Mouse (Mus musculus): Measurements from ENCODE around the gene Gm13090. TPM values are rescaled to one million over a fixed set of nuclear protein-coding genes. Genes with fewer than 3 reads are reported as not detected.

Gm13090 gene
- polyA plus RNA-seq, 1 experiment from 2014 or later = not detected

DNA sequence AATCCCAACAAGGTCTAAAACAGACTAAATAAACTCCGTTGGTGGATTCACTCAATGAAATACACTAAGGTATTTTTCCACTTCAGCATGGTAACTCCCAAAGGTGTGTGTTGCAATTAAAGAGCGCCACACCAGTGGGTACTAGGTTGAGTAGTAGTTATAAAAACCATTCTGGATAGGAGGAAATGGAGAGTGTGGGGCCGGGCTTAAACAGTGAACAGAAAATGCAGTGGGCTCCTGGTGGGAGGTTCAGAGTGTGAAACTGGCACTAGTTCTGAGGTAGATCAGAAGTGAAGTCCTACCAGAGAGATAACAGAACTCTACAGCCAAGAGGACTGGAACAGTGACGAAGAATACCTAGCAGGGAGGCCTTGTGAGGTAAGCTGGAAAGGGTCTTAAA lies 30.7 kb upstream of the Gm13090 start:
- H3K27me3 ChIP-seq (replicated peaks; ENCODE audit: control insufficient read depth, insufficient read depth, low read length) = no peaks in the 10 kb centered on the region
- H3K4me3 ChIP-seq (ENCODE audit: low read depth, low read length) = no peak overlapping the region
- DNase-seq (ENCODE audit: low spot score) = no peak
- no peak overlapping the region for H3K9ac ChIP-seq (ENCODE audit: low read depth, low read length)
- H3K4me2 ChIP-seq = peak overlapping the region; percentile 86
- no peak overlapping the region for H3K27ac ChIP-seq (ENCODE audit: low read depth, low read length)
- WGBS = 77% methylated on average over 4 of the region's 4 CpGs
- no peak for ATAC-seq (replicated peaks; ENCODE audit: low FRiP score)
- no peaks in the 10 kb centered on the region; the same call in 1 of the 2 replicates for H3K9me3 ChIP-seq (ENCODE audit: control insufficient read depth, low read length)
- peaks cover 8% of the 10 kb centered on the region for H3K4me1 ChIP-seq (replicated peaks; ENCODE audit: control insufficient read depth, insufficient read depth, low read length)
- H3K36me3 ChIP-seq (ENCODE audit: control insufficient read depth, insufficient read depth, low read length) = peaks cover 4% of the 10 kb centered on the region; the same call in 1 of the 2 replicates

DNA sequence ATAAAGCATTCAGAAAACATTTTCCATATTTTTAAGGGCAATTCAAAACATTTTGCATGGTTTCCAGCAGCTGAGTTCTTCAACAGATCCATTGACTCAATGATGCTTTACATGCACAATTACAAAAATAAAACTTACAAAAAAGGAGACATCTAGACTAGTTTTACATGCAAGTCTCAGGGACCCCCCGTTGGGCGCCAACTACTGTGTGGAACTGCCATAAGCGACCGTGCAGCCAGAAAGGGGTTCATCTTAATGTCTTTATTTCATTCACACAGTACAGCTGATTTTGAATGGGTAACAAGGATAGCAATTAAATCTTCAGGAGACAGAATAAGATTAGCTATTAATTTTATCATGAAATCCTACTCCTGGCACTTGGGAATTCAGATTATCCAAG lies 29.8 kb upstream of the Gm13090 start:
- Histone ChIP-seq H3K27me3 (replicated peaks; ENCODE audit: control insufficient read depth, insufficient read depth, low read length) (no peaks in the 10 kb centered on the region), H3K36me3 (ENCODE audit: control insufficient read depth, insufficient read depth, low read length) (peaks cover 4% of the 10 kb centered on the region; the same call in 1 of the 2 replicates), H3K4me2 (no peak overlapping the region), H3K4me3 (ENCODE audit: low read depth, low read length) (no peak overlapping the region), H3K4me1 (replicated peaks; ENCODE audit: control insufficient read depth, insufficient read depth, low read length) (peaks cover 8% of the 10 kb centered on the region), H3K9me3 (ENCODE audit: control insufficient read depth, low read length) (no peaks in the 10 kb centered on the region; the same call in 1 of the 2 replicates), H3K27ac (ENCODE audit: low read depth, low read length) (no peak overlapping the region), H3K9ac (ENCODE audit: low read depth, low read length) (no peak overlapping the region)
- DNase-seq (ENCODE audit: low spot score) (no peak), ATAC-seq (replicated peaks; ENCODE audit: low FRiP score) (no peak)
- 94% methylated on average over 4 of the region's 4 CpGs for WGBS

DNA sequence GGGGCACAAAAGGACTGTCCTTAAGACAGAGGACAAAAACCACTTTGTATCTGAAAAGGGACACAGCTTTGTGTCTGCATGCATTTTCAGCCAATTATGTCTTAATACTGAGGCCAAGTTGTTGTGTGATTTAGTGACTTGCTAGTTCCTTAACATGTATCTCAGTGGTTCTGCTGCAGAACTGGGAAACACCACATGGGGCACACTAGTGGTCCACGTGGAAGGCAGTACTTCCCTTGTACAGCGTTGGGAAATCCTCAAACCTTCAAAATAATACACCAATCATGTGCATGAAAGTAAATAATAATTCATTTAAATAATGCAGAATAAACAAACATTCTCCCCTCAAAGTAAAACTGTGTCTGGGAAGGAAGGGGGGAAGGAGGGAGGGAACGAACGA lies 20.6 kb upstream of the Gm13090 start:
- H3K36me3 ChIP-seq (ENCODE audit: control insufficient read depth, insufficient read depth, low read length) = no peaks in the 10 kb centered on the region
- ATAC-seq (replicated peaks; ENCODE audit: low FRiP score) = no peak
- no peak overlapping the region for H3K4me3 ChIP-seq (ENCODE audit: low read depth, low read length)
- H3K9ac ChIP-seq (ENCODE audit: low read depth, low read length) = no peak overlapping the region
- H3K27me3 ChIP-seq (replicated peaks; ENCODE audit: control insufficient read depth, insufficient read depth, low read length) = no peaks in the 10 kb centered on the region
- no peak overlapping the region for H3K27ac ChIP-seq (ENCODE audit: low read depth, low read length)
- no peaks in the 10 kb centered on the region for H3K4me1 ChIP-seq (replicated peaks; ENCODE audit: control insufficient read depth, insufficient read depth, low read length)
- no peak for DNase-seq (ENCODE audit: low spot score)
- no peak overlapping the region for H3K4me2 ChIP-seq
- H3K9me3 ChIP-seq (ENCODE audit: control insufficient read depth, low read length) = no peaks in the 10 kb centered on the region
- 59% methylated on average over 4 of the region's 4 CpGs for WGBS

DNA sequence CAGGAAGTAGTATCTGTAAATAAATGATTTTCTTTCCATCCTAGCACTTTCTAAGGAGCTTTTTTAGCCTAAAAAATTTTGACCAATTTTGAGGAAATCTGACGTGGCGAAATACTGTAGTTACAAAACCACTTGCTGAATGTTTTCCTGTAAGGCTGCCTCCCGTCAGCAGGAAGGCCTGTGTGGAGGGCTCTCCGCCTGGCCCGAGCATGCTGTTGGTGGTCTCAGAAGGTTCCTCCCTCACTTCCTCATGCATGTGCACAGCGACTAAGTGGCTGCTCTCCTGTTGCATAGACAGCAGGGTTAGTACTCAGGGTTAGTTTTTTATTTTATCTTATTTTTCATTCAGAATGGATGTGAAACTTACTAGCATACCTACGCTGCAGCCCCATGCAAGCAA lies 18.4 kb upstream of the Gm13090 start:
- H3K36me3 ChIP-seq (ENCODE audit: control insufficient read depth, insufficient read depth, low read length) = no peaks in the 10 kb centered on the region
- no peak overlapping the region for H3K4me2 ChIP-seq
- DNase-seq (ENCODE audit: low spot score) = no peak
- ATAC-seq (replicated peaks; ENCODE audit: low FRiP score) = no peak
- no peak overlapping the region for H3K27ac ChIP-seq (ENCODE audit: low read depth, low read length)
- no peaks in the 10 kb centered on the region for H3K27me3 ChIP-seq (replicated peaks; ENCODE audit: control insufficient read depth, insufficient read depth, low read length)
- no peaks in the 10 kb centered on the region for H3K9me3 ChIP-seq (ENCODE audit: control insufficient read depth, low read length)
- WGBS = 57% methylated on average over 7 of the region's 7 CpGs
- H3K9ac ChIP-seq (ENCODE audit: low read depth, low read length) = no peak overlapping the region
- H3K4me3 ChIP-seq (ENCODE audit: low read depth, low read length) = no peak overlapping the region
- H3K4me1 ChIP-seq (replicated peaks; ENCODE audit: control insufficient read depth, insufficient read depth, low read length) = no peaks in the 10 kb centered on the region

DNA sequence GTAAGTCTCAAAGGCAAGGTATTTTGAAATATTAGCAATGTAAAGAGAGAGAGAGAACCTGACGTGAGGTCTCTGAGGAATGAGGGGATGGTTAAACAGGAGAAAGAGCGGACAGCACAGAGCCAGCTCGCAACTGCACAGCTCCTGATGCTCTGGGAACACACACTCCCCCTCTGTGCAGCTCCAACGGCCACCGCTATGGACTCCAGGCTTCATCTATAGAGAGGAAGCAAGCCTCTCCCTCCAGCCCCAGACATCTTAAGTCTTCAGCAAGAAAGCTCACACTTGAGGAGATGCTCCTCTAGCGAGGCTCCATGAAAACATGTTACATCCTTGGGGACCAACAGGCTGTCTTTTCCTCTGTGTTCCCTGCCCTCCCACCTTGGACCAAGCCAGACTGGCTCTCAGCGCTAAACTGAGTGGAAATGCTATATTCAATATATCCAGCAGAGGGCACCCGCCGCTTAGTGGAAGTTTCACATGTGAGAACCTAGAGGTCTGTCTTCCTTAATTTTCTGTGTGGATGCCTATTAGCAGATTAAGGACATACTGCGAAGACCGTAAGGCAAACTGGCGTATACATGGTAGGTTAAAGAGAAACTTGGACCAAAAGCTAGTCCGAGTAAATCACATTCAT lies 16.1 kb upstream of the Gm13090 start:
- no peak overlapping the region for H3K4me2 ChIP-seq
- ATAC-seq (replicated peaks; ENCODE audit: low FRiP score) = no peak
- no peaks in the 10 kb centered on the region for H3K4me1 ChIP-seq (replicated peaks; ENCODE audit: control insufficient read depth, insufficient read depth, low read length)
- no peak overlapping the region for H3K9ac ChIP-seq (ENCODE audit: low read depth, low read length)
- 49% methylated on average over 13 of the region's 13 CpGs for WGBS
- no peak overlapping the region for H3K4me3 ChIP-seq (ENCODE audit: low read depth, low read length)
- H3K9me3 ChIP-seq (ENCODE audit: control insufficient read depth, low read length) = no peaks in the 10 kb centered on the region
- no peak overlapping the region for H3K27ac ChIP-seq (ENCODE audit: low read depth, low read length)
- H3K27me3 ChIP-seq (replicated peaks; ENCODE audit: control insufficient read depth, insufficient read depth, low read length) = no peaks in the 10 kb centered on the region
- peak; percentile 64 for DNase-seq (ENCODE audit: low spot score)
- no peaks in the 10 kb centered on the region for H3K36me3 ChIP-seq (ENCODE audit: control insufficient read depth, insufficient read depth, low read length)

DNA sequence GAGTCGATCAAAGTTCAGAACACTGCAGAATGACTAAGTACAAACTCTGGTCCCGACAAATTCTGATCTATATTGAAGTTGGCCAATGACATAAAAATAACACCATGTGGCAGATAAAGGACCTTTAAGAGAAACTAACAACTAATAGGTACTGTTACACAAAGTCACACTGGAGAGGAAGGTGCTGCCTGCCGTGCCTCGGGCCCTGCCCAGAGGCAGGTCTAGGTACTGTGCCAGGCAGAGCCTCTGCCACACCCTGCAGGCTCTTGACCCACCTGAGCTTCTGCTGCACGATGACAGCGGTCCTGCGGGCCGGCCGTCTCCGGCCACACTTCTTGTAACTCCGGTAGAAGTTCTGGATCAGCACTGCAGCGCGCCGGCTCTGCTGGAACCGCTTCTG lies 14.6 kb upstream of the Gm13090 start:
- no peaks in the 10 kb centered on the region for H3K36me3 ChIP-seq (ENCODE audit: control insufficient read depth, insufficient read depth, low read length)

DNA sequence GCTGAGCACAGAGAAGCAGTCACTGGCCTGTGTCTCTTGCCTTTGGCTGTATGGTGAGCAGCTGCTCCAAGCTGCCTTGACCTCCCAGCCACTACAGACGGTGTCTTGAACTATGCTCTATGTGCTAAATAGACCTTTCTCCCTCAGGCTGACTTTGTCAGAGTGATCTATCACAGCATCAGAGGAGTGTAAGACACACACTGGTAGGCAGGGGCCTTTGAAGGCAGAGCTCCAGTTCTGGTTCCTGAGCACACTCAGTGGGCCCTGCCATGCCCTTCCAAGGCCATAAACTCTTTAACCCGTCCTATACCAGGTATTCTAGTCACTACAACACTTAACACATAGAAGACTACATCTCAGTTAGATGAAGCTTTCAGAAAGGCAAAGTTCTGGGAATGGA lies 8.0 kb upstream of the Gm13090 start:
- ATAC-seq (replicated peaks; ENCODE audit: low FRiP score) (no peak), DNase-seq (ENCODE audit: low spot score) (no peak)
- Histone ChIP-seq H3K9me3 (ENCODE audit: control insufficient read depth, low read length) (no peaks in the 10 kb centered on the region), H3K27me3 (replicated peaks; ENCODE audit: control insufficient read depth, insufficient read depth, low read length) (no peaks in the 10 kb centered on the region), H3K4me2 (no peak overlapping the region), H3K36me3 (ENCODE audit: control insufficient read depth, insufficient read depth, low read length) (no peaks in the 10 kb centered on the region; the same call in 1 of the 2 replicates), H3K9ac (ENCODE audit: low read depth, low read length) (no peak overlapping the region), H3K27ac (ENCODE audit: low read depth, low read length) (no peak overlapping the region), H3K4me3 (ENCODE audit: low read depth, low read length) (no peak overlapping the region), H3K4me1 (replicated peaks; ENCODE audit: control insufficient read depth, insufficient read depth, low read length) (no peaks in the 10 kb centered on the region)
- 80% methylated on average over 2 of the region's 2 CpGs for WGBS

More for the DNA sequence above, 14.6 kb upstream of the Gm13090 start:
- H3K27ac ChIP-seq (ENCODE audit: low read depth, low read length) = no peak overlapping the region
- H3K9ac ChIP-seq (ENCODE audit: low read depth, low read length) = no peak overlapping the region
- WGBS = 94% methylated on average over 15 of the region's 15 CpGs
- no peak for ATAC-seq (replicated peaks; ENCODE audit: low FRiP score)
- H3K4me1 ChIP-seq (replicated peaks; ENCODE audit: control insufficient read depth, insufficient read depth, low read length) = no peaks in the 10 kb centered on the region
- no peaks in the 10 kb centered on the region for H3K9me3 ChIP-seq (ENCODE audit: control insufficient read depth, low read length)
- H3K27me3 ChIP-seq (replicated peaks; ENCODE audit: control insufficient read depth, insufficient read depth, low read length) = no peaks in the 10 kb centered on the region
- no peak overlapping the region for H3K4me3 ChIP-seq (ENCODE audit: low read depth, low read length)
- DNase-seq (ENCODE audit: low spot score) = no peak
- H3K4me2 ChIP-seq = no peak overlapping the region

DNA sequence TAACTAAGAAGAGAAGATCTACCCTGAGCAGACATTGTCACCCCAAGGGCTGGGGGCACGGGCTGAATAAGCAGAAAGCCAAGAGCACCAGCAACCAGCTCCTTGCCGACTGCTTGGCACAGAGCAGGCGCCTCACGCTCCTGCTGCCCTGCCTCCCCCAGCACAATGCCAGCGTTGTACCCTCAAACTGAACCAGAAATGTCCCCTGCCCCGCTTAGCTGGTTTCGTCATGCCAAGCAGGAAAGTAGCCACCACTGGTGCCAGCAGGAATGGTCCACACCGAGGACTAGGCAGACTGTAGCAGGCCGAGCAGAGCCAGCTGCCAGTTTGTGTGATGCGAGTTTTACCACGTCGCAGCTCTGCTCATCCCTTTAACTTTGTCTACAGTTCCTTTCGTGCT lies 7.4 kb upstream of the Gm13090 start:
- Histone ChIP-seq H3K9me3 (ENCODE audit: control insufficient read depth, low read length) (no peaks in the 10 kb centered on the region), H3K36me3 (ENCODE audit: control insufficient read depth, insufficient read depth, low read length) (no peaks in the 10 kb centered on the region; the same call in 1 of the 2 replicates)

DNA sequence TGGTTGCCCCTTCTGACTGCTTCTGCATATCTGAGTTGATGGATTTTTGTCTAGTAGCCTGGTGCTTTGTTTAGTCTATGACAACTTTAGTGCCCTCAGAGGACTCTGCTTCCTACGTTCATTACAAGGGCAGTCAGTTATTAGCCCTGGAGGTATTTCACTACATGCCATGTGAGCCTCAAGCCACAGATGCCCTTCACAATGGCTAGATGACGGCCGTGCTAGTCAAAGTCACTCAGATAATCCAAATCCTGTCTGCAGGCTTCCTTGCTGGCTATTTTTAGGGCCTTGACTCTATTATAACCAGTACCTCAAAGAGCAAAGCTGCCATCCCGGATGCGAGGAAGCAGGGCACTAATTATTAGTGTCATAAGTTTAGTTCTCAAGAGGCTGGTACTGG lies 6.3 kb upstream of the Gm13090 start:
- no peaks in the 10 kb centered on the region; the same call in 1 of the 2 replicates for H3K36me3 ChIP-seq (ENCODE audit: control insufficient read depth, insufficient read depth, low read length)
- H3K4me1 ChIP-seq (replicated peaks; ENCODE audit: control insufficient read depth, insufficient read depth, low read length) = no peaks in the 10 kb centered on the region
- H3K27me3 ChIP-seq (replicated peaks; ENCODE audit: control insufficient read depth, insufficient read depth, low read length) = no peaks in the 10 kb centered on the region
- no peak overlapping the region for H3K9ac ChIP-seq (ENCODE audit: low read depth, low read length)
- H3K4me2 ChIP-seq = no peak overlapping the region
- DNase-seq (ENCODE audit: low spot score) (no peak), ATAC-seq (replicated peaks; ENCODE audit: low FRiP score) (no peak)
- WGBS = 78% methylated on average over 5 of the region's 5 CpGs
- no peaks in the 10 kb centered on the region for H3K9me3 ChIP-seq (ENCODE audit: control insufficient read depth, low read length)
- H3K27ac ChIP-seq (ENCODE audit: low read depth, low read length) = no peak overlapping the region
- no peak overlapping the region for H3K4me3 ChIP-seq (ENCODE audit: low read depth, low read length)

More for the DNA sequence above, 7.4 kb upstream of the Gm13090 start:
- no peak for DNase-seq (ENCODE audit: low spot score)
- WGBS = 87% methylated on average over 13 of the region's 13 CpGs
- Histone ChIP-seq H3K9ac (ENCODE audit: low read depth, low read length) (no peak overlapping the region), H3K27ac (ENCODE audit: low read depth, low read length) (no peak overlapping the region), H3K4me2 (no peak overlapping the region), H3K4me3 (ENCODE audit: low read depth, low read length) (no peak overlapping the region), H3K27me3 (replicated peaks; ENCODE audit: control insufficient read depth, insufficient read depth, low read length) (no peaks in the 10 kb centered on the region), H3K4me1 (replicated peaks; ENCODE audit: control insufficient read depth, insufficient read depth, low read length) (no peaks in the 10 kb centered on the region)
- no peak for ATAC-seq (replicated peaks; ENCODE audit: low FRiP score)
